Mouse (Mus musculus): ENCODE results near the gene Myo18a. TPM values are rescaled to one million over a fixed set of nuclear protein-coding genes. Genes with fewer than 3 reads are reported as not detected.
"Not testable (repeated sequence)": the region's sequence is repeated elsewhere in the genome, so short reads cannot be mapped to it uniquely, and the experiment has no call there.

Myo18a gene
- 17.4 and 18.2 TPM in 2 replicates for polyA plus RNA-seq (2012; ENCODE audit: insufficient read depth, insufficient read length, missing spikeins)

- Histone ChIP-seq H3K4me3 (ENCODE audit: insufficient read depth, low read depth, low read length) (peak within 1 kb of the TSS; percentile 88), H3K27ac (replicated peaks; ENCODE audit: low read depth, low read length) (peak within 1 kb of the TSS; percentile 77), H3K4me1 (ENCODE audit: control insufficient read depth, insufficient read depth, insufficient read length, low read length) (peaks cover 7% of the 10 kb centered on the region)
Observed at GRCm38 (mm10) chr11:77762783-77763672, at the start of gene Myo18a. Gene Myo18a, plus strand, starts transcription at chr11:77763246.

- no peak overlapping the region for H3K27ac ChIP-seq (replicated peaks; ENCODE audit: low read depth, low read length)
- H3K4me3 ChIP-seq (ENCODE audit: insufficient read depth, low read depth, low read length), result no peak overlapping the region
- H3K4me1 ChIP-seq (ENCODE audit: control insufficient read depth, insufficient read depth, insufficient read length, low read length), result no peaks in the 10 kb centered on the region; the same call in 1 of the 2 replicates
Observed at GRCm38 (mm10) chr11:77713736-77714135, 49.3 kb upstream of the Myo18a start.

GRCm38 (mm10) chr11:77719055-77719454 is 44.0 kb upstream of the Myo18a start:
- no peak overlapping the region for H3K27ac ChIP-seq (replicated peaks; ENCODE audit: low read depth, low read length)
- H3K4me1 ChIP-seq (ENCODE audit: control insufficient read depth, insufficient read depth, insufficient read length, low read length), result no peaks in the 10 kb centered on the region
- H3K4me3 ChIP-seq (ENCODE audit: insufficient read depth, low read depth, low read length), result no peak overlapping the region

- no peak overlapping the region for H3K27ac ChIP-seq (replicated peaks; ENCODE audit: low read depth, low read length)
- no peaks in the 10 kb centered on the region for H3K4me1 ChIP-seq (ENCODE audit: control insufficient read depth, insufficient read depth, insufficient read length, low read length)
- no peak overlapping the region for H3K4me3 ChIP-seq (ENCODE audit: insufficient read depth, low read depth, low read length)
Observed at GRCm38 (mm10) chr11:77721389-77721788, 41.7 kb upstream of the Myo18a start.

GRCm38 (mm10) chr11:77724766-77725165 is 38.3 kb upstream of the Myo18a start:
- Histone ChIP-seq H3K4me3 (ENCODE audit: insufficient read depth, low read depth, low read length) (no peak overlapping the region), H3K4me1 (ENCODE audit: control insufficient read depth, insufficient read depth, insufficient read length, low read length) (no peaks in the 10 kb centered on the region)

GRCm38 (mm10) chr11:77725183-77725582 is 37.9 kb upstream of the Myo18a start, which contains the start of gene Cryba1:
Gene Cryba1, minus strand, starts transcription at chr11:77725283.
- Histone ChIP-seq H3K4me3 (ENCODE audit: insufficient read depth, low read depth, low read length) (no peak within 1 kb of the TSS), H3K27ac (replicated peaks; ENCODE audit: low read depth, low read length) (no peak within 1 kb of the TSS)

More at GRCm38 (mm10) chr11:77724766-77725165, 38.3 kb upstream of the Myo18a start:
- H3K27ac ChIP-seq (replicated peaks; ENCODE audit: low read depth, low read length), result no peak overlapping the region

GRCm38 (mm10) chr11:77728587-77728986 is 34.5 kb upstream of the Myo18a start:
- H3K4me3 ChIP-seq (ENCODE audit: insufficient read depth, low read depth, low read length), result no peak overlapping the region
- H3K27ac ChIP-seq (replicated peaks; ENCODE audit: low read depth, low read length), result no peak overlapping the region
- H3K4me1 ChIP-seq (ENCODE audit: control insufficient read depth, insufficient read depth, insufficient read length, low read length), result no peaks in the 10 kb centered on the region

More at GRCm38 (mm10) chr11:77725183-77725582, 37.9 kb upstream of the Myo18a start, which contains the start of gene Cryba1:
- H3K4me1 ChIP-seq (ENCODE audit: control insufficient read depth, insufficient read depth, insufficient read length, low read length), result no peaks in the 10 kb centered on the region

- Histone ChIP-seq H3K27ac (replicated peaks; ENCODE audit: low read depth, low read length) (no peak overlapping the region), H3K4me1 (ENCODE audit: control insufficient read depth, insufficient read depth, insufficient read length, low read length) (no peaks in the 10 kb centered on the region), H3K4me3 (ENCODE audit: insufficient read depth, low read depth, low read length) (no peak overlapping the region)
Observed at GRCm38 (mm10) chr11:77737289-77737688, 25.8 kb upstream of the Myo18a start.

- Histone ChIP-seq H3K27ac (replicated peaks; ENCODE audit: low read depth, low read length) (no peak overlapping the region), H3K4me1 (ENCODE audit: control insufficient read depth, insufficient read depth, insufficient read length, low read length) (no peaks in the 10 kb centered on the region), H3K4me3 (ENCODE audit: insufficient read depth, low read depth, low read length) (no peak overlapping the region)
Observed at GRCm38 (mm10) chr11:77738555-77738954, 24.5 kb upstream of the Myo18a start.

GRCm38 (mm10) chr11:77743966-77744365 is 19.1 kb upstream of the Myo18a start:
- Histone ChIP-seq H3K27ac (replicated peaks; ENCODE audit: low read depth, low read length) (no peak overlapping the region), H3K4me3 (ENCODE audit: insufficient read depth, low read depth, low read length) (no peak overlapping the region), H3K4me1 (ENCODE audit: control insufficient read depth, insufficient read depth, insufficient read length, low read length) (no peaks in the 10 kb centered on the region)

GRCm38 (mm10) chr11:77746652-77747051 is 16.4 kb upstream of the Myo18a start:
- H3K27ac ChIP-seq (replicated peaks; ENCODE audit: low read depth, low read length), result no peak overlapping the region
- no peak overlapping the region for H3K4me3 ChIP-seq (ENCODE audit: insufficient read depth, low read depth, low read length)
- H3K4me1 ChIP-seq (ENCODE audit: control insufficient read depth, insufficient read depth, insufficient read length, low read length), result no peaks in the 10 kb centered on the region

- not testable (repeated sequence) for H3K4me1 ChIP-seq (ENCODE audit: control insufficient read depth, insufficient read depth, insufficient read length, low read length); H3K4me3 ChIP-seq (ENCODE audit: insufficient read depth, low read depth, low read length); H3K27ac ChIP-seq (replicated peaks; ENCODE audit: low read depth, low read length)
Observed at GRCm38 (mm10) chr11:77747103-77747502, 15.9 kb upstream of the Myo18a start.

GRCm38 (mm10) chr11:77748996-77749395 is 14.1 kb upstream of the Myo18a start:
- Histone ChIP-seq H3K27ac (replicated peaks; ENCODE audit: low read depth, low read length) (no peak overlapping the region), H3K4me1 (ENCODE audit: control insufficient read depth, insufficient read depth, insufficient read length, low read length) (no peaks in the 10 kb centered on the region), H3K4me3 (ENCODE audit: insufficient read depth, low read depth, low read length) (no peak overlapping the region)

- H3K27ac ChIP-seq (replicated peaks; ENCODE audit: low read depth, low read length), result no peak overlapping the region
- no peak overlapping the region for H3K4me3 ChIP-seq (ENCODE audit: insufficient read depth, low read depth, low read length)
- no peaks in the 10 kb centered on the region for H3K4me1 ChIP-seq (ENCODE audit: control insufficient read depth, insufficient read depth, insufficient read length, low read length)
Observed at GRCm38 (mm10) chr11:77752525-77752924, 10.5 kb upstream of the Myo18a start.

GRCm38 (mm10) chr11:77753469-77753868 is 9.6 kb upstream of the Myo18a start:
- Histone ChIP-seq H3K27ac (replicated peaks; ENCODE audit: low read depth, low read length) (no peak overlapping the region), H3K4me3 (ENCODE audit: insufficient read depth, low read depth, low read length) (no peak overlapping the region), H3K4me1 (ENCODE audit: control insufficient read depth, insufficient read depth, insufficient read length, low read length) (no peaks in the 10 kb centered on the region)

GRCm38 (mm10) chr11:77760031-77760430 is 3.0 kb upstream of the Myo18a start:
- Histone ChIP-seq H3K27ac (replicated peaks; ENCODE audit: low read depth, low read length) (no peak overlapping the region), H3K4me3 (ENCODE audit: insufficient read depth, low read depth, low read length) (no peak overlapping the region), H3K4me1 (ENCODE audit: control insufficient read depth, insufficient read depth, insufficient read length, low read length) (peaks cover 5% of the 10 kb centered on the region)
